Mouse (Mus musculus) intestine, postnatal 0 days (tissue): ENCODE results near the gene Ascl1. TPM values are rescaled to one million over a fixed set of nuclear protein-coding genes. Genes with fewer than 3 reads are reported as not detected.

Source experiments
- ATAC-seq: fragments of 200-750 bp; cut with Nextera tagmentation; 2 replicates; pipeline ENCODE4 v1.8.0; 2017; ENCODE audit warnings: mild to moderate bottlenecking, moderate TSS enrichment, moderate library complexity
- H3K27ac ChIP-seq: fragments of 300-500 bp; sonication (generic); 2 replicates; pipeline ENCODE4 v1.5.1; 2014; ENCODE audit warnings: mild to moderate bottlenecking, low read depth, low read length, moderate library complexity
- H3K27me3 ChIP-seq: fragments of 300-500 bp; sonication (generic); replicated peaks from 2 replicates; pipeline ENCODE4 v1.6.1; 2014; ENCODE audit warnings: low read length, mixed read lengths; ENCODE audit not compliant: control insufficient read depth, insufficient read depth
- H3K36me3 ChIP-seq: fragments of 300-500 bp; sonication (generic); 2 replicates; pipeline ENCODE4 v1.6.1; 2014; ENCODE audit warnings: mild to moderate bottlenecking, moderate library complexity; ENCODE audit not compliant: control insufficient read depth, insufficient read depth
- H3K4me1 ChIP-seq: fragments of 300-500 bp; sonication (generic); replicated peaks from 2 replicates; pipeline ENCODE4 v1.6.1; 2014; ENCODE audit warnings: antibody characterized with exemption, low read length, mixed read lengths; ENCODE audit not compliant: control insufficient read depth, insufficient read depth
- H3K4me2 ChIP-seq: fragments of 300-500 bp; sonication (generic); replicated peaks from 2 replicates; pipeline ENCODE4 v1.6.1; 2014; ENCODE audit warnings: low read depth, mild to moderate bottlenecking, moderate library complexity
- H3K4me3 ChIP-seq: fragments of 300-500 bp; sonication (generic); 2 replicates; pipeline ENCODE4 v1.5.1; 2014; ENCODE audit warnings: low read depth, low read length
- H3K9ac ChIP-seq: fragments of 300-500 bp; sonication (generic); 2 replicates; pipeline ENCODE4 v1.6.1; 2014; ENCODE audit warnings: mild to moderate bottlenecking, low read depth, low read length
- H3K9me3 ChIP-seq: fragments of 300-500 bp; sonication (generic); 2 replicates; pipeline ENCODE4 v1.6.1; 2016; ENCODE audit warnings: mixed run types; ENCODE audit not compliant: control insufficient read depth
- CTCF ChIP-seq: sonication (generic); IDR thresholded peaks from 2 replicates; pipeline ENCODE4 v1.5.1; 2016; ENCODE audit warnings: low read depth, mild to moderate bottlenecking, control low read depth, antibody characterized with exemption, moderate library complexity
- WGBS: fragments of 180-500 bp; shearing (Covaris S2); extraction: QIAGEN DNeasy Blood & Tissue Kit; methylation state at CpG from one replicate; pipeline ENCODE4 v1.1.7; 2014; 5-methylcytosine and 5-hydroxymethylcytosine counted together
- polyA plus RNA-seq: library from polyadenylated mRNA; unstranded; fragments of >200 nt; fragmentation: Nextera tagmentation; extraction: Ambion mirVana; gene quantifications from 2 replicates; pipeline ENCODE4 v1.2.1, GENCODE M21; 2015

Gene Ascl1
- polyA plus RNA-seq, 1 experiment from 2014 or later = 3.6 TPM

GRCm38 (mm10) chr10:87474971-87475370 is 18.5 kb downstream of the Ascl1 start:
- Histone ChIP-seq H3K4me1 (no peaks in the 10 kb centered on the region), H3K9me3 (no peaks in the 10 kb centered on the region), H3K4me2 (no peak overlapping the region), H3K27ac (no peak overlapping the region), H3K9ac (no peak overlapping the region), H3K27me3 (no peaks in the 10 kb centered on the region), H3K4me3 (no peak overlapping the region), H3K36me3 (no peaks in the 10 kb centered on the region)
- ATAC-seq = no peak
- no peak for TF ChIP-seq CTCF
- 74% methylated on average over 2 of the region's 2 CpGs for WGBS

DNA sequence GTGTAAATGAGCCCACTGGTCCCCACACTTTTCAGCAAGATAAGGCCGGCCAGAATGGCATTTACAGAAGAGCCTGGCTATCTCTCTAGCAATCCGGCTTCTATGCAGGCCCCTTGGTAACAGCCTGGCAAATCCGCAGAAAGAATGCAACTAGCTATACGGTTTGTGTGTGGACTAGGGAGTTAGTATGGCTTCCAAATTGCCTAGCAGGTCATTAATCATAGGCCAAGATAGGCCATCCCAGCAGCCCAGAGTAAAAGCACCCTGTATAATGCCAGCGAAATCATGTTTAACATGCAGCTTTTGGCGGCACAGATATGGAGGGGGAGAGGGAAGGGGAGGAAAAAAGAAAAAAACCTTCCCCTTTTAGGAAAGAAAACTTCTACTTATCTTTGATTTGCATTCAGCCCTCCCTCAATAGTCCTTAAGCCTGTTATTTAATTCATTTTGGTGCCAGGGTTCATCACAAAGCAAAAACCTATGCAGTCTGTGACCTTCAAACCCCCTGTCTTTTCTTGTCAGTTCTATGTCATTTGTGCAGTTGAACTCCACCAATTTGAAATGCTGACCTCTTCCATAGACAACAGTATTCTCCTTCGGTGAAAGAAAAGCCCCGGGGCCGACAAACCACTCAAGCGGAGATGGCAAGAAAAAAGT is 19.9 kb downstream of the Ascl1 start:
- H3K4me2 ChIP-seq = no peak overlapping the region
- no peak overlapping the region for H3K4me3 ChIP-seq
- H3K9me3 ChIP-seq = no peaks in the 10 kb centered on the region
- ATAC-seq = no peak
- no peaks in the 10 kb centered on the region for H3K4me1 ChIP-seq
- H3K27me3 ChIP-seq = no peaks in the 10 kb centered on the region
- 73% methylated on average over 10 of the region's 10 CpGs for WGBS
- TF ChIP-seq CTCF = no peak
- H3K27ac ChIP-seq = no peak overlapping the region
- H3K36me3 ChIP-seq = no peaks in the 10 kb centered on the region
- H3K9ac ChIP-seq = no peak overlapping the region

GRCm38 (mm10) chr10:87450777-87451176 is 42.7 kb downstream of the Ascl1 start:
- Histone ChIP-seq H3K27ac (no peak overlapping the region), H3K4me3 (no peak overlapping the region), H3K36me3 (no peaks in the 10 kb centered on the region), H3K9me3 (no peaks in the 10 kb centered on the region), H3K4me2 (no peak overlapping the region), H3K27me3 (no peaks in the 10 kb centered on the region), H3K4me1 (no peaks in the 10 kb centered on the region), H3K9ac (no peak overlapping the region)
- 92% methylated on average over 3 of the region's 3 CpGs for WGBS
- no peak for TF ChIP-seq CTCF
- no peak for ATAC-seq

- no peak for TF ChIP-seq CTCF
- no peak overlapping the region for H3K9ac ChIP-seq
- no peak overlapping the region for H3K4me3 ChIP-seq
- H3K36me3 ChIP-seq = no peaks in the 10 kb centered on the region
- no peak overlapping the region for H3K4me2 ChIP-seq
- ATAC-seq = no peak
- H3K27ac ChIP-seq = no peak overlapping the region
- 86% methylated on average over 6 of the region's 6 CpGs for WGBS
- H3K9me3 ChIP-seq = no peaks in the 10 kb centered on the region
- H3K27me3 ChIP-seq = no peaks in the 10 kb centered on the region
- no peaks in the 10 kb centered on the region for H3K4me1 ChIP-seq
Observed at GRCm38 (mm10) chr10:87449368-87449767, 44.1 kb downstream of the Ascl1 start.

- no peaks in the 10 kb centered on the region for H3K9me3 ChIP-seq
- H3K4me1 ChIP-seq = no peaks in the 10 kb centered on the region
- H3K27ac ChIP-seq = no peak overlapping the region
- no peak for TF ChIP-seq CTCF
- no peaks in the 10 kb centered on the region for H3K36me3 ChIP-seq
- 53% methylated on average over 5 of the region's 5 CpGs for WGBS
- no peak for ATAC-seq
- H3K9ac ChIP-seq = no peak overlapping the region
- H3K4me3 ChIP-seq = no peak overlapping the region
- no peaks in the 10 kb centered on the region for H3K27me3 ChIP-seq
- no peak overlapping the region for H3K4me2 ChIP-seq
Observed at GRCm38 (mm10) chr10:87448257-87448656, 45.2 kb downstream of the Ascl1 start.

GRCm38 (mm10) chr10:87447754-87448095 is 45.7 kb downstream of the Ascl1 start:
- no peak for ATAC-seq
- H3K9me3 ChIP-seq = no peaks in the 10 kb centered on the region
- no peaks in the 10 kb centered on the region for H3K4me1 ChIP-seq
- TF ChIP-seq CTCF = no peak
- no peak overlapping the region for H3K4me2 ChIP-seq
- no peak overlapping the region for H3K9ac ChIP-seq
- no peaks in the 10 kb centered on the region for H3K36me3 ChIP-seq
- WGBS = 5% methylated on average over 9 of the region's 9 CpGs
- H3K27me3 ChIP-seq = no peaks in the 10 kb centered on the region
- no peak overlapping the region for H3K27ac ChIP-seq
- no peak overlapping the region for H3K4me3 ChIP-seq
